Mouse (Mus musculus) liver, postnatal 0 days (tissue): ENCODE data around the gene Lrrc4c. TPM values are rescaled to one million over a fixed set of nuclear protein-coding genes. Genes with fewer than 3 reads are reported as not detected.

Experiments used
- ATAC-seq: fragments of 200-750 bp; cut with Nextera tagmentation; 2 replicates; pipeline ENCODE4 v1.8.0; 2017; ENCODE audit warnings: mild to moderate bottlenecking, moderate library complexity
- DNase-seq: peaks from one replicate; pipeline ENCODE4 v3.0.0-alpha.2; 2016
- H3K27ac ChIP-seq: fragments of 300-500 bp; sonication (generic); 2 replicates; pipeline ENCODE4 v1.5.1; 2014; ENCODE audit warnings: antibody characterized with exemption, moderate library complexity, mild to moderate bottlenecking, low read depth
- H3K27me3 ChIP-seq: fragments of 300-500 bp; sonication (generic); 2 replicates; pipeline ENCODE4 v1.6.1; 2014; ENCODE audit warnings: low read length, control low read depth, mixed read lengths; ENCODE audit not compliant: insufficient read depth
- H3K36me3 ChIP-seq: fragments of 300-500 bp; sonication (generic); replicated peaks from 2 replicates; pipeline ENCODE4 v1.6.1; 2014; ENCODE audit warnings: mild to moderate bottlenecking, control low read depth, low read length, moderate library complexity, mixed read lengths; ENCODE audit not compliant: insufficient read depth
- H3K4me1 ChIP-seq: fragments of 300-500 bp; sonication (generic); 2 replicates; pipeline ENCODE4 v1.6.1; 2014; ENCODE audit warnings: antibody characterized with exemption, mild to moderate bottlenecking, control low read depth; ENCODE audit not compliant: insufficient read depth
- H3K4me2 ChIP-seq: fragments of 300-500 bp; sonication (generic); 2 replicates; pipeline ENCODE4 v1.6.1; 2014; ENCODE audit warnings: low read depth, mild to moderate bottlenecking, low read length, moderate library complexity, mixed read lengths
- H3K4me3 ChIP-seq: fragments of 300-500 bp; sonication (generic); 2 replicates; pipeline ENCODE4 v1.5.1; 2014; ENCODE audit warnings: low read depth, low read length
- H3K9ac ChIP-seq: fragments of 300-500 bp; sonication (generic); replicated peaks from 2 replicates; pipeline ENCODE4 v1.6.1; 2014; ENCODE audit warnings: mild to moderate bottlenecking, moderate library complexity
- H3K9me3 ChIP-seq: fragments of 300-500 bp; sonication (generic); 2 replicates; pipeline ENCODE4 v1.6.1; 2016; ENCODE audit warnings: mild to moderate bottlenecking, control low read depth, low read length, mixed read lengths
- CTCF ChIP-seq: sonication (generic); IDR thresholded peaks from 2 replicates; pipeline ENCODE4 v1.5.1; 2016; ENCODE audit warnings: antibody characterized with exemption, low read depth
- EP300 ChIP-seq: IDR thresholded peaks from 2 replicates; pipeline ENCODE4 v1.6.1; 2016; ENCODE audit warnings: antibody characterized with exemption, low read depth, mild to moderate bottlenecking
- WGBS: fragments of 180-500 bp; shearing (Covaris S2); extraction: QIAGEN DNeasy Blood & Tissue Kit; methylation state at CpG from one replicate; pipeline ENCODE4 v1.1.7; 2014; ENCODE audit not compliant: insufficient replicate concordance; 5-methylcytosine and 5-hydroxymethylcytosine counted together
- polyA plus RNA-seq: library from polyadenylated mRNA; unstranded; fragments of >200 nt; fragmentation: Nextera tagmentation; extraction: Ambion mirVana; gene quantifications from 2 replicates; pipeline ENCODE4 v1.2.1, GENCODE M21; 2015

Gene Lrrc4c
- polyA plus RNA-seq, 1 experiment from 2014 or later = 0.36 TPM

DNA sequence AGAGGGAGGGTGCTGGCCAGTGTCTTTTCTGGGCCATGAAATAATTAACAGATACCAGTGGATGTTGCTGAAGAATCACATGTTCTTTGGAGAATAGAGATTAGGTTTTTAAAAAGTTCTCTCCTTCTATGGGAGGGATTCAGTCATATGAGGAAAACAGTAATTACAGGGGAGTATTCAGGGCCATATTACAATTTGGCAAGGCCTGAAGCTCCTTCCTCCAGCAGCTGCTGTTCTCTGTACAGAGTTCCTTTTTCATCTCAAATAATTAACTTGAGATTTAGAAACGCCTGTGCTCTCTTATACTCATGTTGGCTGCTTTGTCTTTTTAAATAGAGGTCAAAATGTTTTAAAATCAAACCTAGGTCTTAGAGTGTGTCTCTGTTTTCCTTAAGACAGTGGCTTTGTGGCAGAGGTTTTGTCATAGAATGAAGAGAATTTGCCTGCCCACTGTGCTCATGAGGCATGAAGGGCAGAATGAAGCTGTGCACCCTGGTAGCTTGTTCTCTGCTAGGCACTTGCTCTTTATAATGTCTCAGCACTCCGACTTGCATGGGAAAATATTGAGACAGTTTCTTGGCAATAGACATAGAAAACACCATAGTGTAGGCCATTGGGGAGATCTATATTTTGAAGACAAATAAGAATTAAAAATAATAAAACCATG lies 1206.4 kb downstream of the Lrrc4c start:
- H3K9me3 ChIP-seq = no peaks in the 10 kb centered on the region
- H3K4me3 ChIP-seq = no peak overlapping the region
- no peaks in the 10 kb centered on the region for H3K4me1 ChIP-seq
- no peak for DNase-seq
- no peaks in the 10 kb centered on the region for H3K27me3 ChIP-seq
- no peak overlapping the region for H3K4me2 ChIP-seq
- WGBS = 57% methylated on average over 2 of the region's 2 CpGs
- no peak overlapping the region for H3K9ac ChIP-seq
- TF ChIP-seq EP300 (no peak), CTCF (no peak)
- H3K27ac ChIP-seq = no peak overlapping the region
- no peak for ATAC-seq
- no peaks in the 10 kb centered on the region for H3K36me3 ChIP-seq

DNA sequence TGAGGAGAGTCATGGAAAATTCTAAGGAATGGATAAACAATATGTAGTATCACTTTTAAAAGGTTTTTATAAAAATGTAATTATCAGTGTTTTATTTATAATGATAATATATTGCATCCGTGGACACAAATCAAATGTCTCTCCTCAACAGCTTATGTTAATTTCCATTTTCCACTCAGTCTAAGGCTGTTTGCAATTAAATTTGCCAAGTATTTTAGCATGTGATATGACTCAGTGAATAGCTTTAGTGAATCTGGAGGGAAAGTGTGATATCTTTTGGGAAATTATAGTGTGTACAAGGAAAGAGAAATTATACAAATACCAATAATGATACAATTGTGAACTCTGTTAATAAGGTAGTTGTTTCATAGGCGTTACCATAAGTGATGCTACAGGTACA lies 1207.1 kb downstream of the Lrrc4c start:
- Histone ChIP-seq H3K9ac (no peak overlapping the region), H3K27me3 (no peaks in the 10 kb centered on the region), H3K4me1 (no peaks in the 10 kb centered on the region), H3K4me3 (no peak overlapping the region), H3K4me2 (no peak overlapping the region), H3K9me3 (no peaks in the 10 kb centered on the region), H3K36me3 (no peaks in the 10 kb centered on the region), H3K27ac (no peak overlapping the region)
- no peak for DNase-seq
- 67% methylated on average over 2 of the region's 2 CpGs for WGBS
- no peak for ATAC-seq
- no peak for TF ChIP-seq EP300
- no peak for TF ChIP-seq CTCF

- Histone ChIP-seq H3K9ac (no peak overlapping the region), H3K4me2 (no peak overlapping the region), H3K9me3 (no peaks in the 10 kb centered on the region), H3K36me3 (no peaks in the 10 kb centered on the region), H3K27me3 (no peaks in the 10 kb centered on the region), H3K4me3 (no peak overlapping the region), H3K4me1 (no peaks in the 10 kb centered on the region), H3K27ac (no peak overlapping the region)
- DNase-seq (no peak), ATAC-seq (no peak)
- TF ChIP-seq EP300 = no peak
- TF ChIP-seq CTCF = no peak
- 61% methylated on average over 4 of the region's 4 CpGs for WGBS
Observed at GRCm38 (mm10) chr2:97530622-97531021, 1212.7 kb downstream of the Lrrc4c start.

- H3K27me3 ChIP-seq = no peaks in the 10 kb centered on the region
- no peak overlapping the region for H3K27ac ChIP-seq
- ATAC-seq = no peak
- DNase-seq = no peak
- no peaks in the 10 kb centered on the region; the same call in 1 of the 2 replicates for H3K9me3 ChIP-seq
- no peaks in the 10 kb centered on the region for H3K4me1 ChIP-seq
- 67% methylated on average over 10 of the region's 10 CpGs for WGBS
- no peaks in the 10 kb centered on the region for H3K36me3 ChIP-seq
- H3K4me2 ChIP-seq = no peak overlapping the region
- no peak overlapping the region for H3K4me3 ChIP-seq
- H3K9ac ChIP-seq = no peak overlapping the region
- TF ChIP-seq EP300 (no peak), CTCF (no peak)
Observed at GRCm38 (mm10) chr2:97543691-97544672, 1226.0 kb downstream of the Lrrc4c start.

DNA sequence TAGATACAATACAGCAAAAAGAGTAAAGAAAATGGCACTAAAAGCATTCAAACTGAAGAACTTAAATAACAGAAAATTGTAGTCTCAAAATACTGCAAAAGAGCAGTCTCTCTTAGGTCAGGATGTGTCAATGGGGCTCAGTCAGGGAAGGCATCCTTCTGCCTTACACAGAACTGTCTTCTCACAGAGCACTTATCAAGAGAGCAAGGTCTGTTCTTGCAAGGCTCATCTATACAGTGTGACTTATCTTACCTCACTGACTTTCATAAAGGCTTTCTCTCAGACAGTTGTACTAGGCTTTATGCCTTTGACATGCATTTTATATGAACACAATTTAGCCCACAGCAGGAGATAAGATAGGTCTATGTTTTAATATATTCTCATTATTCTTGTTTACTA lies 1226.7 kb downstream of the Lrrc4c start:
- H3K9me3 ChIP-seq = no peaks in the 10 kb centered on the region; the same call in 1 of the 2 replicates
- ATAC-seq (no peak), DNase-seq (no peak)
- TF ChIP-seq EP300 (no peak), CTCF (no peak)
- H3K4me1 ChIP-seq = no peaks in the 10 kb centered on the region
- no peaks in the 10 kb centered on the region for H3K27me3 ChIP-seq
- no peak overlapping the region for H3K4me2 ChIP-seq
- H3K36me3 ChIP-seq = no peaks in the 10 kb centered on the region
- H3K27ac ChIP-seq = no peak overlapping the region
- H3K4me3 ChIP-seq = no peak overlapping the region
- no peak overlapping the region for H3K9ac ChIP-seq

DNA sequence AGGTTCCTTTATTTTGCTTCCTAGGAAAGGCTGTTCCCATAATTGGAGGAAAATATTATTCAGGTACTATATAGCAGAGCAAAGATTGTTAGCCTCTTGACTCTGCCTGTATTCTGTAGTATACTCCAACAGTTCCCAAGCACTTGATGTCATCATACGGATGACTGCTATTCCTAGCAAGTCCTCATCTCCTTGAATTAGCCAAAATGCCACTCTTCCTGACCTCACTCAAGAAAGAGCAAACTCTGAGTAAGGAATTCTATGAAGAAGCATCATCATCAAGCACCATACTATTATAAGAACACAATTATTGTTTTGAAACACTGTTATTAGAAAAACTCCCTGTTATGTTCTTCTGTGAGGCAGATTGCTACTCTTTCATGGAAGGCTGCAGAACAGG lies 1228.0 kb downstream of the Lrrc4c start:
- 75% methylated on average over 1 of the region's 1 CpGs for WGBS
- H3K4me3 ChIP-seq = no peak overlapping the region
- TF ChIP-seq EP300 = no peak
- no peak for TF ChIP-seq CTCF
- H3K4me1 ChIP-seq = no peaks in the 10 kb centered on the region
- no peak overlapping the region for H3K27ac ChIP-seq
- ATAC-seq = no peak
- DNase-seq = no peak
- no peaks in the 10 kb centered on the region for H3K27me3 ChIP-seq
- no peaks in the 10 kb centered on the region; the same call in 1 of the 2 replicates for H3K9me3 ChIP-seq
- no peak overlapping the region for H3K4me2 ChIP-seq
- H3K9ac ChIP-seq = no peak overlapping the region
- H3K36me3 ChIP-seq = no peaks in the 10 kb centered on the region
